9 mouse cellular contexts compared by ENCODE assay signal in genomic region chr11:58224313-58224712, GRCm38 (mm10). TPM values are rescaled to one million over a fixed set of nuclear protein-coding genes. Genes with fewer than 3 reads are reported as not detected.
DNase-seq lines count a peak whose midpoint lies in the region; TF ChIP-seq lines count a peak whose summit lies in the region.
"Had no signal": no experiment of that assay in that cellular context is flagged by ENCODE, and none has a peak within 500 bp of the region (broad histone marks: within the 10 kb centered on the region; RNA-seq: fewer than 3 reads in every experiment).

No protein-coding gene starts in this region.

- no peak for TF ChIP-seq CTCF in liver, adult 2 months (IDR thresholded peaks at IDR 0.05; ENCODE audit: low read depth, low read length)

- H3K79me2 ChIP-seq in liver, adult 2 months (ENCODE audit: control insufficient read depth, insufficient read depth, low read length), result no peaks in the 10 kb centered on the region

- H3K27me3 ChIP-seq in liver, adult 2 months (ENCODE audit: control insufficient read depth, insufficient read depth, low read length), result no peaks in the 10 kb centered on the region

- TF ChIP-seq POLR2A in liver, adult 2 months (IDR thresholded peaks at IDR 0.05; ENCODE audit: extremely low read depth, insufficient read depth, low read length), result no peak

- WGBS in liver, adult 2 months, result 10% methylated on average over 7 of the region's 7 CpGs

- peaks cover 11% of the 10 kb centered on the region for H3K4me1 ChIP-seq in liver, adult 2 months (ENCODE audit: control insufficient read depth, insufficient read depth, low read length)

- peak overlapping the region; percentile 56 for H3K27ac ChIP-seq in liver, adult 2 months (replicated peaks; ENCODE audit: insufficient read depth, low read depth, low read length)

- H3K4me3 ChIP-seq in liver, adult 2 months (ENCODE audit: insufficient read depth, low read depth, low read length), result no peak overlapping the region

- DNase-seq in heart, adult 11 months, result peak; percentile 97
- no peak for DNase-seq in heart, postnatal 4 days
- DNase-seq in heart, adult 9 months (ENCODE audit: low spot score in 2 of 2), result peak; percentile 37 to 59
- DNase-seq in liver, adult 2 months (ENCODE audit: extremely low read depth, low read depth, low spot score), result peak; percentile 67
- peak; percentile 52 to 74 for DNase-seq in spleen, postnatal 4 days (ENCODE audit: low spot score in 2 of 2)
- no peak for DNase-seq in left cerebral cortex, adult 8-10 months (ENCODE audit: low spot score in 2 of 2)
- DNase-seq in left cerebral cortex, postnatal 36 days (ENCODE audit: low spot score in 2 of 2), result no peak
- DNase-seq in adrenal gland, adult 8-10 months, result no peak

- no peak overlapping the region for H3K9ac ChIP-seq in liver, adult 2 months (ENCODE audit: low read depth, low read length)

- peaks cover 9% of the 10 kb centered on the region for H3K36me3 ChIP-seq in liver, adult 2 months (ENCODE audit: control insufficient read depth, insufficient read depth, low read length)

- intact Hi-C loops in left cerebral cortex, postnatal 36 days (cut with DNase I), result loop anchor here (2.0 kb wide), 1 partner anchor 46 kb away; no protein-coding TSS in a partner anchor

RNA-seq across cellular contexts. Expression of gene Irgm2, which starts 24.9 kb away (rescaled TPM):
- 1 to 10 TPM; 4.4 to 4.8 TPM for total RNA-seq in heart, postnatal 4 days (2021)
- total RNA-seq in liver, adult 2 months (2014; rRNA removed), result 21.8 and 23.9 TPM in 2 replicates
- 29.6 and 40.8 TPM in 2 replicates for polyA plus RNA-seq in liver, adult 2 months (2012; rRNA removed)
- total RNA-seq in left cerebral cortex, adult 8-10 months (2022), result 1 to 10 TPM; 2.0 to 3.3 (median 2.7) TPM
- total RNA-seq in left cerebral cortex, postnatal 36 days (2021), result 1 to 10 TPM; 2.3 to 2.7 TPM
- 10 to 100 TPM; 14.7 to 19.4 (median 17.3) TPM for total RNA-seq in adrenal gland, adult 8-10 months (2022)

RNA-seq across cellular contexts. Expression of gene Igtp, which starts 25.0 kb away (rescaled TPM):
- 1 to 10 TPM; 4.8 to 4.9 TPM for total RNA-seq in heart, postnatal 4 days (2021)
- 32.5 and 33.0 TPM in 2 replicates for total RNA-seq in liver, adult 2 months (2014; rRNA removed)
- polyA plus RNA-seq in liver, adult 2 months (2012; rRNA removed), result 46.1 and 52.9 TPM in 2 replicates
- total RNA-seq in left cerebral cortex, adult 8-10 months (2022), result 1 to 10 TPM; 4.5 to 6.8 (median 5.5) TPM
- total RNA-seq in left cerebral cortex, postnatal 36 days (2021), result 1 to 10 TPM; 3.6 to 3.8 TPM
- total RNA-seq in adrenal gland, adult 8-10 months (2022), result 10 to 100 TPM; 12.9 to 17.0 (median 16.2) TPM

RNA-seq across cellular contexts. Expression of gene 4930438A08Rik, which starts 50.3 kb away (rescaled TPM):
- total RNA-seq in heart, postnatal 4 days (2021), result not detected
- total RNA-seq in liver, adult 2 months (2014; rRNA removed), result 0.07 TPM in 1 of 2 replicates, not detected in the other
- polyA plus RNA-seq in liver, adult 2 months (2012; rRNA removed), result not detected in 2 replicates
- not detected for total RNA-seq in left cerebral cortex, adult 8-10 months (2022)
- total RNA-seq in left cerebral cortex, postnatal 36 days (2021), result not detected
- total RNA-seq in adrenal gland, adult 8-10 months (2022), result not detected
- total RNA-seq: left cerebral cortex, postnatal 10 days had no signal

RNA-seq across cellular contexts. Expression of gene Mrpl22, which starts 52.9 kb away (rescaled TPM):
- total RNA-seq in heart, postnatal 4 days (2021), result 10 to 100 TPM; 50.1 to 54.3 TPM
- total RNA-seq in liver, adult 2 months (2014; rRNA removed), result 34.5 and 41.1 TPM in 2 replicates
- 57.1 and 63.4 TPM in 2 replicates for polyA plus RNA-seq in liver, adult 2 months (2012; rRNA removed)
- total RNA-seq in left cerebral cortex, adult 8-10 months (2022), result 10 to 100 TPM; 25.9 to 37.3 (median 35.7) TPM
- 10 to 100 TPM; 30.7 to 37.4 TPM for total RNA-seq in left cerebral cortex, postnatal 36 days (2021)
- total RNA-seq in adrenal gland, adult 8-10 months (2022), result 10 to 100 TPM; 63.8 to 78.6 (median 70.4) TPM

RNA-seq across cellular contexts. Expression of gene Gemin5, which starts 56.0 kb away (rescaled TPM):
- 10 to 100 TPM; 12.3 to 13.1 TPM for total RNA-seq in heart, postnatal 4 days (2021)
- 4.8 and 5.1 TPM in 2 replicates for total RNA-seq in liver, adult 2 months (2014; rRNA removed)
- polyA plus RNA-seq in liver, adult 2 months (2012; rRNA removed), result 2.5 and 3.5 TPM in 2 replicates
- total RNA-seq in left cerebral cortex, adult 8-10 months (2022), result 10 to 100 TPM; 16.9 to 22.0 (median 19.8) TPM
- total RNA-seq in left cerebral cortex, postnatal 36 days (2021), result 10 to 100 TPM; 17.1 to 18.1 TPM
- 10 to 100 TPM; 20.5 to 34.7 (median 26.4) TPM for total RNA-seq in adrenal gland, adult 8-10 months (2022)

Comparison
In these comparisons a context has a peak if more than half of its experiments do, and no peak if none do; other contexts are left out.
1. DNase-seq: peak in heart, adult 11 months (single experiment), heart, adult 9 months (2 of 2), liver, adult 2 months (single experiment) and spleen, postnatal 4 days (2 of 2); none in heart, postnatal 4 days (single experiment), left cerebral cortex, adult 8-10 months (0 of 2), left cerebral cortex, postnatal 36 days (0 of 2) and adrenal gland, adult 8-10 months (single experiment).